Mouse (Mus musculus) testis, adult 2 months (tissue): ENCODE data around the gene Cadps. TPM values are rescaled to one million over a fixed set of nuclear protein-coding genes. Genes with fewer than 3 reads are reported as not detected.

ENCODE experiments used
- H3K27ac ChIP-seq: fragments of 200-500 bp; 2 replicates; pipeline ENCODE4 v1.5.1; 2012; ENCODE audit warnings: low read depth, low read length; ENCODE audit not compliant: control insufficient read depth, insufficient read depth
- H3K27me3 ChIP-seq: fragments of 200-500 bp; 2 replicates; pipeline ENCODE4 v1.6.1; 2012; ENCODE audit warnings: mild to moderate bottlenecking, low read length, moderate library complexity; ENCODE audit not compliant: control insufficient read depth, insufficient read depth
- H3K36me3 ChIP-seq: fragments of 200-500 bp; 2 replicates; pipeline ENCODE4 v1.6.1; 2012; ENCODE audit warnings: mild to moderate bottlenecking, low read length; ENCODE audit not compliant: control insufficient read depth, insufficient read depth
- H3K4me1 ChIP-seq: fragments of 200-500 bp; 2 replicates; pipeline ENCODE4 v1.6.1; 2012; ENCODE audit warnings: low read length; ENCODE audit not compliant: control insufficient read depth, insufficient read depth
- H3K4me3 ChIP-seq: fragments of 200-500 bp; 2 replicates; pipeline ENCODE4 v1.5.1; 2012; ENCODE audit warnings: low read depth, mild to moderate bottlenecking, low read length, moderate library complexity, mixed read lengths; ENCODE audit not compliant: control insufficient read depth
- CTCF ChIP-seq: fragments of 200-500 bp; IDR thresholded peaks from 2 replicates; pipeline ENCODE4 v1.5.1; 2012; ENCODE audit warnings: low read depth, mild to moderate bottlenecking, inconsistent platforms, low read length, moderate library complexity; ENCODE audit not compliant: control insufficient read depth, insufficient read depth, insufficient replicate concordance
- POLR2A ChIP-seq: fragments of 200-500 bp; IDR thresholded peaks from 2 replicates; pipeline ENCODE4 v1.6.1; 2012; ENCODE audit warnings: low read depth, mild to moderate bottlenecking, inconsistent platforms, low read length, moderate library complexity; ENCODE audit not compliant: control insufficient read depth
- polyA plus RNA-seq: library from polyadenylated mRNA; depleted of rRNA; stranded (reverse); fragments of >200 nt; gene quantifications from 2 replicates; pipeline ENCODE4 v1.2.3, GENCODE M21; 2012

Cadps gene
- polyA plus RNA-seq, 1 experiment = 1.5 TPM

GRCm38 (mm10) chr14:12341075-12341788 lies 481.6 kb downstream of the Cadps start:
- no peaks in the 10 kb centered on the region for H3K36me3 ChIP-seq
- peaks cover 4% of the 10 kb centered on the region; the same call in 1 of the 2 replicates for H3K4me1 ChIP-seq
- no peak for TF ChIP-seq CTCF
- no peak for TF ChIP-seq POLR2A
- no peak overlapping the region for H3K27ac ChIP-seq
- no peak overlapping the region for H3K4me3 ChIP-seq
- no peaks in the 10 kb centered on the region; the same call in 1 of the 2 replicates for H3K27me3 ChIP-seq

GRCm38 (mm10) chr14:12340238-12341074 lies 482.4 kb downstream of the Cadps start:
- H3K27me3 ChIP-seq = no peaks in the 10 kb centered on the region; the same call in 1 of the 2 replicates
- H3K27ac ChIP-seq = no peak overlapping the region
- H3K4me3 ChIP-seq = no peak overlapping the region
- TF ChIP-seq POLR2A (no peak), CTCF (no peak)
- H3K4me1 ChIP-seq = peaks cover 2% of the 10 kb centered on the region; the same call in 1 of the 2 replicates
- no peaks in the 10 kb centered on the region for H3K36me3 ChIP-seq

GRCm38 (mm10) chr14:12338811-12339565 lies 483.9 kb downstream of the Cadps start:
- Histone ChIP-seq H3K27me3 (no peaks in the 10 kb centered on the region; the same call in 1 of the 2 replicates), H3K27ac (no peak overlapping the region), H3K4me1 (peaks cover 4% of the 10 kb centered on the region), H3K4me3 (no peak overlapping the region), H3K36me3 (no peaks in the 10 kb centered on the region)
- TF ChIP-seq CTCF (no peak), POLR2A (no peak)

GRCm38 (mm10) chr14:12337998-12338809 lies 484.7 kb downstream of the Cadps start:
- Histone ChIP-seq H3K36me3 (no peaks in the 10 kb centered on the region), H3K4me1 (peaks cover 4% of the 10 kb centered on the region), H3K27ac (no peak overlapping the region), H3K4me3 (no peak overlapping the region), H3K27me3 (no peaks in the 10 kb centered on the region)
- TF ChIP-seq POLR2A (no peak), CTCF (no peak)

- Histone ChIP-seq H3K4me3 (no peak overlapping the region), H3K36me3 (no peaks in the 10 kb centered on the region), H3K27me3 (no peaks in the 10 kb centered on the region), H3K27ac (no peak overlapping the region), H3K4me1 (peaks cover 4% of the 10 kb centered on the region)
- TF ChIP-seq POLR2A (no peak), CTCF (no peak)
These were observed 485.4 kb downstream of the Cadps start for GRCm38 (mm10) chr14:12337421-12337997.

GRCm38 (mm10) chr14:12334925-12335324 lies 488.0 kb downstream of the Cadps start:
- no peak overlapping the region for H3K27ac ChIP-seq
- no peaks in the 10 kb centered on the region for H3K36me3 ChIP-seq
- TF ChIP-seq POLR2A = no peak
- TF ChIP-seq CTCF = no peak
- H3K4me1 ChIP-seq = peaks cover 2% of the 10 kb centered on the region; the same call in 1 of the 2 replicates
- H3K27me3 ChIP-seq = no peaks in the 10 kb centered on the region
- no peak overlapping the region for H3K4me3 ChIP-seq
